Mouse (Mus musculus) heart, postnatal 0 days (tissue): ENCODE measurements around the gene Gemin7. TPM values are rescaled to one million over a fixed set of nuclear protein-coding genes. Genes with fewer than 3 reads are reported as not detected.

Source experiments
- ATAC-seq: fragments of 200-750 bp; cut with Nextera tagmentation; 2 replicates; pipeline ENCODE4 v1.8.0; 2017; ENCODE audit warnings: low read depth, moderate number of reproducible peaks, moderate library complexity; ENCODE audit not compliant: insufficient read depth
- DNase-seq: peaks from one replicate; pipeline ENCODE4 v3.0.0-alpha.2; 2016; ENCODE audit warnings: low spot score
- H3K27ac ChIP-seq: fragments of 300-500 bp; sonication (generic); 2 replicates; pipeline ENCODE4 v1.5.1; 2014; ENCODE audit warnings: low read depth, mild to moderate bottlenecking
- H3K27me3 ChIP-seq: fragments of 300-500 bp; sonication (generic); 2 replicates; pipeline ENCODE4 v1.6.1; 2014; ENCODE audit warnings: low read length, mixed read lengths; ENCODE audit not compliant: control insufficient read depth, insufficient read depth
- H3K36me3 ChIP-seq: fragments of 300-500 bp; sonication (generic); replicated peaks from 2 replicates; pipeline ENCODE4 v1.6.1; 2014; ENCODE audit warnings: low read length, mixed read lengths; ENCODE audit not compliant: control insufficient read depth, insufficient read depth
- H3K4me1 ChIP-seq: fragments of 300-500 bp; sonication (generic); 2 replicates; pipeline ENCODE4 v1.6.1; 2014; ENCODE audit warnings: antibody characterized with exemption; ENCODE audit not compliant: control insufficient read depth, insufficient read depth
- H3K4me2 ChIP-seq: fragments of 300-500 bp; sonication (generic); 2 replicates; pipeline ENCODE4 v1.6.1; 2014; ENCODE audit warnings: low read depth, mild to moderate bottlenecking, low read length, moderate library complexity
- H3K4me3 ChIP-seq: fragments of 300-500 bp; sonication (generic); 2 replicates; pipeline ENCODE4 v1.5.1; 2014; ENCODE audit warnings: low read depth, low read length
- H3K9ac ChIP-seq: fragments of 300-500 bp; sonication (generic); replicated peaks from 2 replicates; pipeline ENCODE4 v1.6.1; 2014; ENCODE audit warnings: low read depth, low read length, mixed read lengths
- H3K9me3 ChIP-seq: fragments of 300-500 bp; sonication (generic); replicated peaks from 2 replicates; pipeline ENCODE4 v1.6.1; 2016; ENCODE audit warnings: low read length; ENCODE audit not compliant: control insufficient read depth
- CTCF ChIP-seq: IDR thresholded peaks from 2 replicates; pipeline ENCODE4 v1.5.1; 2016; ENCODE audit warnings: antibody characterized with exemption, control low read depth, low read depth
- EP300 ChIP-seq: IDR thresholded peaks from 2 replicates; pipeline ENCODE4 v1.6.1; 2016; ENCODE audit warnings: antibody characterized with exemption, low read depth
- WGBS: fragments of 180-500 bp; shearing (Covaris S2); extraction: QIAGEN DNeasy Blood & Tissue Kit; methylation state at CpG from one replicate; pipeline ENCODE4 v1.1.7; 2014; 5-methylcytosine and 5-hydroxymethylcytosine counted together
- polyA plus RNA-seq: library from polyadenylated mRNA; unstranded; fragments of >200 nt; fragmentation: Nextera tagmentation; extraction: Ambion mirVana; gene quantifications from 2 replicates; pipeline ENCODE4 v1.2.1, GENCODE M21; 2015
- total RNA-seq: library from RNA; depleted of rRNA; stranded (reverse); fragments of >200 nt; gene quantifications from 2 replicates; pipeline ENCODE4 v1.2.3, GENCODE M21; 2014; ENCODE audit warnings: low replicate concordance

Gene Gemin7
- total and polyA plus RNA-seq, 2 experiments from 2014 or later, result 63.2 to 115 TPM

- WGBS, result 54% methylated on average over 3 of the region's 3 CpGs
- TF ChIP-seq CTCF (peak; percentile 56), EP300 (no peak)
- H3K9ac ChIP-seq, result no peak overlapping the region
- H3K4me1 ChIP-seq, result no peaks in the 10 kb centered on the region
- no peak overlapping the region for H3K4me3 ChIP-seq
- H3K9me3 ChIP-seq, result no peaks in the 10 kb centered on the region
- H3K27ac ChIP-seq, result no peak overlapping the region
- peaks cover 87% of the 10 kb centered on the region for H3K36me3 ChIP-seq
- H3K4me2 ChIP-seq, result no peak overlapping the region
- DNase-seq, result no peak
- H3K27me3 ChIP-seq, result no peaks in the 10 kb centered on the region
- no peak for ATAC-seq
Measured at GRCm38 (mm10) chr7:19589207-19589606, 11.8 kb upstream of the Gemin7 start.

GRCm38 (mm10) chr7:19586269-19586668 lies 8.9 kb upstream of the Gemin7 start:
- Histone ChIP-seq H3K36me3 (peaks cover 84% of the 10 kb centered on the region), H3K4me3 (no peak overlapping the region), H3K27me3 (no peaks in the 10 kb centered on the region), H3K9ac (no peak overlapping the region), H3K4me1 (no peaks in the 10 kb centered on the region), H3K9me3 (no peaks in the 10 kb centered on the region), H3K27ac (no peak overlapping the region), H3K4me2 (no peak overlapping the region)
- WGBS, result 75% methylated on average over 45 of the region's 46 CpGs
- TF ChIP-seq CTCF (no peak), EP300 (no peak)
- no peak for DNase-seq
- ATAC-seq, result no peak

- 83% methylated on average over 8 of the region's 8 CpGs for WGBS
Measured at GRCm38 (mm10) chr7:19580634-19581033, 3.2 kb upstream of the Gemin7 start.

GRCm38 (mm10) chr7:19579751-19580150 lies 2.4 kb upstream of the Gemin7 start:
- Histone ChIP-seq H3K36me3 (peaks cover 40% of the 10 kb centered on the region), H3K4me1 (peaks cover 13% of the 10 kb centered on the region), H3K4me3 (no peak overlapping the region), H3K4me2 (no peak overlapping the region), H3K27ac (no peak overlapping the region), H3K27me3 (peaks cover 20% of the 10 kb centered on the region), H3K9ac (no peak overlapping the region), H3K9me3 (no peaks in the 10 kb centered on the region)
- 84% methylated on average over 10 of the region's 10 CpGs for WGBS
- ATAC-seq, result no peak
- DNase-seq, result no peak
- TF ChIP-seq CTCF (no peak), EP300 (no peak)

More at GRCm38 (mm10) chr7:19580634-19581033, 3.2 kb upstream of the Gemin7 start:
- no peak overlapping the region for H3K27ac ChIP-seq
- no peak overlapping the region for H3K9ac ChIP-seq
- no peak for ATAC-seq
- H3K4me1 ChIP-seq, result peaks cover 13% of the 10 kb centered on the region
- no peaks in the 10 kb centered on the region for H3K9me3 ChIP-seq
- no peak overlapping the region for H3K4me3 ChIP-seq
- no peak for TF ChIP-seq CTCF
- no peak for TF ChIP-seq EP300
- peaks cover 20% of the 10 kb centered on the region for H3K27me3 ChIP-seq
- H3K36me3 ChIP-seq, result peaks cover 46% of the 10 kb centered on the region
- H3K4me2 ChIP-seq, result no peak overlapping the region
- DNase-seq, result no peak

GRCm38 (mm10) chr7:19578436-19578835 lies 1.0 kb upstream of the Gemin7 start:
- Histone ChIP-seq H3K9ac (no peak overlapping the region), H3K27me3 (peaks cover 20% of the 10 kb centered on the region)

GRCm38 (mm10) chr7:19577877-19578414 lies 551 bp upstream of the Gemin7 start:
- no peaks in the 10 kb centered on the region for H3K9me3 ChIP-seq
- no peak for ATAC-seq
- peak overlapping the region; percentile 43 for H3K4me3 ChIP-seq
- 15% methylated on average over 10 of the region's 10 CpGs for WGBS
- peaks cover 13% of the 10 kb centered on the region for H3K4me1 ChIP-seq
- no peak for DNase-seq
- peaks cover 20% of the 10 kb centered on the region for H3K27me3 ChIP-seq
- H3K36me3 ChIP-seq, result peaks cover 25% of the 10 kb centered on the region; the same call in 1 of the 2 replicates
- H3K27ac ChIP-seq, result no peak overlapping the region
- H3K4me2 ChIP-seq, result peak overlapping the region; percentile 65
- TF ChIP-seq CTCF (no peak), EP300 (no peak)
- H3K9ac ChIP-seq, result no peak overlapping the region

More at GRCm38 (mm10) chr7:19578436-19578835, 1.0 kb upstream of the Gemin7 start:
- Histone ChIP-seq H3K4me1 (peaks cover 13% of the 10 kb centered on the region), H3K4me2 (peak overlapping the region; percentile 65; the same call in 1 of the 2 replicates), H3K27ac (no peak overlapping the region), H3K4me3 (no peak overlapping the region), H3K36me3 (peaks cover 27% of the 10 kb centered on the region), H3K9me3 (no peaks in the 10 kb centered on the region)
- WGBS, result 63% methylated on average over 4 of the region's 4 CpGs
- TF ChIP-seq EP300 (no peak), CTCF (no peak)
- no peak for ATAC-seq
- DNase-seq, result no peak
